Mouse (Mus musculus) kidney, adult 2 months (tissue): ENCODE data around the gene Trpm3.

ENCODE experiments used
- CTCF ChIP-seq: fragments of 200-500 bp; conservative IDR thresholded peaks from 2 replicates; pipeline ENCODE4 v1.5.1; 2011; ENCODE audit warnings: low read depth, mild to moderate bottlenecking, control low read depth, low read length, moderate library complexity, mixed read lengths; ENCODE audit not compliant: insufficient read depth, insufficient read length
- POLR2A ChIP-seq: fragments of 200-500 bp; IDR thresholded peaks from one replicate; pipeline ENCODE4 v1.6.1; 2011; ENCODE audit warnings: low read depth, low read length, control low read depth

GRCm38 (mm10) chr19:22692956-22693355 lies 554.1 kb downstream of the Trpm3 start:
- TF ChIP-seq CTCF (no peak), POLR2A (no peak)
